Mouse (Mus musculus): ENCODE measurements around the gene Parp11. TPM values are rescaled to one million over a fixed set of nuclear protein-coding genes. Genes with fewer than 3 reads are reported as not detected.

The Parp11 gene
- 80.6 and 82.1 TPM in 2 replicates for polyA plus RNA-seq (2015; fragmentation: Nextera tagmentation; extraction: Ambion mirVana)

DNA sequence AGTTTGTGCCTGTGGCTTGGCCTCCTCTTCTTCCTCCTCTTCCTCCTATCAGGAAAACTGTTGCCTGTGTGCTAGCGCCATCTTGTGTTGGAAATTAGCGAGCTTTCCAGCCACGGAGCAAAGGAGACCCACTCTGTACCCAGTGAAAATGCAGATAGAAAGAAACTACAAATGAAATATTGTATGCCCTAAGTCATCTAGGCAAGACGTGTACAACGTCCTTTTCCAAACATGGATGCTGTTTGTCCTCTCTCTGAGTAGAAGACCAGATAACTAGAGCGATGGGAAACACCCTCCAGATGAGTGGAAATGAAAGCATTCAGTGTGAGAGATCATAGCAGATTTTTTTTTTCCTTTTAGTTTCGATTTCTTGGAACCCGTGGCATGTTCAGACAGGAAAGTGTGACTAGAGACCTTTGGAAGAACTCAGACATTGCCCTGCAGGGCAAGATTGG, at the start of gene Parp11:
Gene Parp11, plus strand, starts transcription at position 405 of the 455 bp plus-strand sequence.
- peak; percentile 29; the same call in 1 of the 2 replicates for ATAC-seq (ENCODE audit: low FRiP score)
- no peak within 1 kb of the TSS for H3K4me2 ChIP-seq
- WGBS: 24% methylated on average over 8 of the region's 8 CpGs

DNA sequence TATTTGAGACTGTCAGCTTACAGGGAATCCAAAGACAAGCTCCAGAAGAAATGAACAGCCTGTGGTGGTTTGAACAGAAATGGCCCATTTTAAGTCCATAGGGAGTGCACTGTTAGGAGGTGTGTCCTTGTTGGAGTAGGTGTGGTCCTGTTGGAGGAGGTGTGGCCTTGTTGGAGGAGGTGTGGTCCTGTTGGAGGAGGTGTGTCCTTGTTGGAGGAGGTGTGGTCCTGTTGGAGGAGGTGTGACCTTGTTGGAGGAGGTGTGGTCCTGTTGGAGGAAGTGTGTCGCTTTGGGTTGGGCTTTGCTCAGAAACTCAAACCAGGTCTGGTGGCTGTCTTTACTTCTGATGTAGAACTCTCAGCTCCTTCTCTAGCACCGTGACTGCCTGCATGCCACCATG, 48.6 kb upstream of the Parp11 start:
- H3K4me1 ChIP-seq (replicated peaks): peaks cover 12% of the 10 kb centered on the region
- H3K27me3 ChIP-seq: no peaks in the 10 kb centered on the region
- ATAC-seq (ENCODE audit: low FRiP score): no peak
- H3K36me3 ChIP-seq: no peaks in the 10 kb centered on the region
- H3K4me2 ChIP-seq: no peak overlapping the region
- whole genome bisulfite sequencing: 68% methylated on average over 2 of the region's 2 CpGs
- no peak overlapping the region for H3K4me3 ChIP-seq
- H3K9me3 ChIP-seq: no peaks in the 10 kb centered on the region
- no peak overlapping the region for H3K9ac ChIP-seq
- no peak overlapping the region for H3K27ac ChIP-seq

More for the DNA sequence above, at the start of gene Parp11:
- H3K9ac ChIP-seq: no peak within 1 kb of the TSS
- H3K27me3 ChIP-seq: peaks cover 14% of the 10 kb centered on the region; the same call in 1 of the 2 replicates
- H3K27ac ChIP-seq: no peak within 1 kb of the TSS
- H3K4me3 ChIP-seq: no peak within 1 kb of the TSS
- H3K36me3 ChIP-seq: no peaks in the 10 kb centered on the region
- H3K9me3 ChIP-seq: no peaks in the 10 kb centered on the region
- H3K4me1 ChIP-seq (replicated peaks): peaks cover 17% of the 10 kb centered on the region

DNA sequence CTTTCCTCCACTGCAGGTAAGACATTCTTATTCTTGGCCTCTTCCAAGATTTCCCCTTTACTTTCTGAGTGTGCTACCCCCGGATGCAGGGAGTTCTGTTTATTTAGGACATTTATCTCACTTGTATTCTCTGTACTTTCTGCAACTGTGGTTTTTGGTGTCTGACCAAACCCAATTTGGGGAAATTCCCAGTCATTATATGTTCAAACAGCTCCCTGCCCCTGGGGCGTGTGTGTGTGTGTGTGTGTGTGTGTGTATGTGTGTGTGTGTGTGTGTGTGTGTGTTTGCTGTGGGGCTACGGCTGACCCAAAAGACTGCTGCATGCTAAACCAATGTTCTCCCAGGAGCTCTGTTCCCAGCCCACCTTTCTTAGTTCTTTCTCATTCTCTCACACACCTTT, 45.2 kb upstream of the Parp11 start:
- Histone ChIP-seq H3K4me3 (no peak overlapping the region), H3K27ac (no peak overlapping the region), H3K4me1 (replicated peaks) (peaks cover 23% of the 10 kb centered on the region; the same call in 1 of the 2 replicates), H3K9me3 (no peaks in the 10 kb centered on the region), H3K4me2 (no peak overlapping the region), H3K36me3 (no peaks in the 10 kb centered on the region), H3K9ac (no peak overlapping the region), H3K27me3 (no peaks in the 10 kb centered on the region)
- WGBS: 75% methylated on average over 3 of the region's 3 CpGs
- ATAC-seq (ENCODE audit: low FRiP score): no peak

DNA sequence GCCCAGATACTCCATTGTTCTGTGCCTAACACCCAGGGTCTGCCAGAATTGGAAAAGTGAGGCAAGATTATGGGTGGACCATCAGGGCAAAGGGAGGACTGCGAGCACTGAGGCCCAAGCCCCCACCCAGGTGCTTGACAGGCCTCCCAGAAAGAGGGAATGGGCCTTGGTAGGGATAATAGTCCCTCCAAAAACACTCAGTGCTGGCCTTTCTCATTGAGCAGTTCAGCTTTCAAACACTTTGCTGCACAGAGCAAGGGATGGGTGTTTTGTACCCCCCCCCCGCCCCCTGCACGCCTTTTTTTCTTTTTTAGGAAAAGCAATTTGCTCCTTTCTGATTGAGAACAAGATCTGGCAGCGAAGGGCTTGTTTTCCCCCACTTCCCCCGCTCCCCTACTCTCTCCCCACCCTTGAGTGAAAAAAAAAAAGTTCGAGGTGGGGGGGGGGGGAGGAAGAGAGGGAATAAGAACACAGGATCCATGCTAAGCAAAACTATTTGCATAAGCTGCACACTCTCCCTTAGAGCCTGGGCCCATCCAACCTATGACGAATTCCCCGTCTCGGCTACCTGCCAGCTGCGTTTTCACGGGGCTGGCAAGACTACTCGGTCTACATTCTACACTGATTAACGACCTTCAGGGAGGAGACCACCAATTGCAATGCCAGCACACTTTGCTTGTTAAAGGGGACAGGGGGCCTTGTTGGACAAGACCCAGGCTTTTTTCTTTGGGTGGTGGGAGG, 42.4 kb upstream of the Parp11 start:
- Histone ChIP-seq H3K4me2 (no peak overlapping the region), H3K4me3 (no peak overlapping the region), H3K9ac (no peak overlapping the region), H3K27me3 (0 out of 2 replicates have a peak, but pooled peaks cover 5% of the 10 kb centered on the region), H3K9me3 (no peaks in the 10 kb centered on the region), H3K36me3 (no peaks in the 10 kb centered on the region), H3K27ac (no peak overlapping the region), H3K4me1 (replicated peaks) (peaks cover 27% of the 10 kb centered on the region)
- ATAC-seq (ENCODE audit: low FRiP score): peak; percentile 91
- WGBS: 23% methylated on average over 13 of the region's 13 CpGs

DNA sequence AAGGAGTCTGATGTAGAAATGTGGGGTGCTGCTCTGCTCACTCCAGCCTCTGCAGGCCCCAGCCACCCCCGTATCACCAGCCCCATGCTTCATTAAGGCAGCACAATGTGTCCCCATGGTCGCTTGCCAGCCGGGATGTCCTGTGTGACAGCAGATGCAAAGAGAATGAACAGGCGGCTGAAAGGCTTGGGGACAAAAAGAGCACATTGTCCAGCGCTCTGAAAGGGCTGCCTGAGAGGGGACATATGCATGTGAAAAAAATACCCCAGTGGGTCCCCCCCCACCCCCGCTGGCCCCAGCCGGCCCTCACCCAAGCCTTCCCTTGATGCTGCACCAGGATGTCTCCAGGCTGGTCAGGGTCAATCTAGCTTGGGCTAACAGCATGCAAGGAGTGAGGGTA, 41.0 kb upstream of the Parp11 start:
- Histone ChIP-seq H3K27ac (no peak overlapping the region), H3K4me1 (replicated peaks) (peaks cover 27% of the 10 kb centered on the region), H3K4me2 (no peak overlapping the region), H3K9ac (no peak overlapping the region), H3K4me3 (no peak overlapping the region), H3K27me3 (0 out of 2 replicates have a peak, but pooled peaks cover 6% of the 10 kb centered on the region), H3K9me3 (no peaks in the 10 kb centered on the region), H3K36me3 (no peaks in the 10 kb centered on the region)
- peak; percentile 44; the same call in 1 of the 2 replicates for ATAC-seq (ENCODE audit: low FRiP score)
- WGBS: 14% methylated on average over 7 of the region's 7 CpGs

DNA sequence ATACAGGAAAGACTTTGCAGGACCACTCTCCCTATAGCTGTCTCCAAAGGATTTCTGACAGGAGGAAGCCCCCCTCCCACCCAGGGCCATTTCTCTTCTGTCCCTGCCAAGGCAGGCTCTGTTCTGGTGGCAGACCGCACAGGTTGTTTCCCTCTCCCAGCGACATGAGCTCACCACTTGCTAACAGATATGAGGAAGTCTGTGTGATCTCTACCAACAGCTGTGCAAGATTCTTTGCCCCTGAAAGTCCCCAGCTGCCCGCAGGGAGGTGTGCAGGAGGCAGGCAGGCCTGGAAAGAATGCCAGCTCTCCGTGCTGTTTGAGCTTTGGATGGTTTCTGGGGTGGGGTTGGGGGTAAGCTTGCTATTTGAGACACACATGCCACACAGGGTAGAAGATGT, 38.9 kb upstream of the Parp11 start:
- 20% methylated on average over 4 of the region's 4 CpGs for WGBS
- Histone ChIP-seq H3K27me3 (0 out of 2 replicates have a peak, but pooled peaks cover 8% of the 10 kb centered on the region), H3K36me3 (no peaks in the 10 kb centered on the region), H3K4me1 (replicated peaks) (peaks cover 27% of the 10 kb centered on the region), H3K9ac (no peak overlapping the region), H3K4me2 (no peak overlapping the region), H3K27ac (no peak overlapping the region), H3K4me3 (no peak overlapping the region), H3K9me3 (no peaks in the 10 kb centered on the region)
- no peak for ATAC-seq (ENCODE audit: low FRiP score)

DNA sequence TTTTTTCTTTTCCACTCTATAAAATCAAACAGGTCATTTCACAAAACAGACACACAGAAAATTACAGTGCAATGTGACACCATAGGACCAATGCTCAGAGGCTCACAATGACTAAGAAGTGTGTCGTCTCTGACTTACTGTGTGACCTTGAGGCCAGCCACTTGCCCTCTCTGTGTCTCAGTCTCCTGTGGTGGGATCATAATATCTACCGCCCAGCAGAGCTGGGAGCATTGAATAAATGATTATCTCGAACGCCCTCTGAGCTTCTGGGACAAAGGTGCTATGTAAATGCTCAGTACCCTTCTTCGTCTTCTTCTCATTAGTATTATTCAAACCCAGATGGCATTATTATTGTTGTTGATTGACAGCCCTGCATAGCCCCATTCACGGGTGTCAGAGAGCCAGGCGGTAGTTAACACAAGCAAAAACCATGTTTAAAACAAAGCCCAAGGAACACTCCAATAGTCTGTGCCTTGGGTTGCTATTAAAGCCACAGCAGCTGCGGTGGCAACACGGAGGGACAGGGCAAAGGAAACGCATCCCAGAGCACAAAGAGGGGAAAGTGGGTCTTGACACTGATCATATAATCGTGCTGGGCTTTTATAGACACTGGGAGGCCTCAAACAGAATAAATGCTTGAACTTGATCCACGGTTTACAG, 29.0 kb upstream of the Parp11 start:
- 0 out of 2 replicates have a peak, but pooled peaks cover 7% of the 10 kb centered on the region for H3K27me3 ChIP-seq
- no peak overlapping the region for H3K4me3 ChIP-seq
- no peaks in the 10 kb centered on the region for H3K36me3 ChIP-seq
- H3K4me1 ChIP-seq (replicated peaks): peaks cover 10% of the 10 kb centered on the region; the same call in 1 of the 2 replicates
- no peak overlapping the region for H3K9ac ChIP-seq
- no peak overlapping the region for H3K27ac ChIP-seq
- H3K4me2 ChIP-seq: no peak overlapping the region
- H3K9me3 ChIP-seq: no peaks in the 10 kb centered on the region
- 20% methylated on average over 12 of the region's 12 CpGs for WGBS
- no peak for ATAC-seq (ENCODE audit: low FRiP score)

DNA sequence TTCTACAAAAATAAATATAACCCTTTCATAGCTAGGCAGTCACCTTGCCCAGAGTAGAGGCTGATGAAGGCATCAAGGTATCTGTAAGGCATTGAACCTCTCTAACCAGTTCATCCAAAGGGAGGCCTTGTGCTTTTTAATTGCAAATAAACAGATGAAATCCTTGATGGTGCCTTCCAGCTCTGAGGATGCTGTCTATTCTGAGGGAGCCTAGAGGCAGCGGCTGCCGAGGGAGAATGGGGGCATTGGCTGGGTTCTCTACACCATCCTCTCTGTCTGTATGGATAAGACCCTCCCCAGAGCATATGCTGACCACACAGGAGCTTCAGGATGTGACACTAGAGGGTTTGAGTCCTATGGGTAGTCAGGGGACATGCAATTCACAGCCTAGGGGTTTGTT, 28.3 kb upstream of the Parp11 start:
- WGBS: 66% methylated on average over 2 of the region's 2 CpGs
- no peak overlapping the region for H3K27ac ChIP-seq

DNA sequence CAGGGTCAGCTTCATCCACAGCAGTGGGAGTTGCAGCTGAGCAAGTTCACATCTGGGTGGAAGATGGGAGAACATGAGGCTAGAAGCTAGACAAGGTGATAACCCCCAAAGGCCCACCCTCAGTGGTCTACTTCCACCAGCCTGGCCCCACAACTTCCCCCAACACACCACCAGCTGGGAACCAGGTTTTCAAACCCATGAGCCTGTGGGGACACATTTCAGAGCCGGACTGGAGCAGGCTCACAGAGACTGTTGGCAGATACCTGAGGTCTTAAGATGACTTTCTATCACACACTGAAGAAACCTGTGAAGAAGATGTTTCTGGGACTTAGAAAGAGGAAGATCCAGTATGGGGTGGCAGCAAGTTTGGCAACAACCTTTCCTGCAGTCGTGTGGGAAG, 26.5 kb upstream of the Parp11 start:
- no peak overlapping the region for H3K9ac ChIP-seq
- no peak for ATAC-seq (ENCODE audit: low FRiP score)
- peaks cover 10% of the 10 kb centered on the region; the same call in 1 of the 2 replicates for H3K4me1 ChIP-seq (replicated peaks)
- H3K9me3 ChIP-seq: no peaks in the 10 kb centered on the region
- no peak overlapping the region for H3K27ac ChIP-seq
- no peaks in the 10 kb centered on the region for H3K27me3 ChIP-seq
- H3K36me3 ChIP-seq: no peaks in the 10 kb centered on the region
- WGBS: 78% methylated on average over 2 of the region's 2 CpGs
- H3K4me3 ChIP-seq: no peak overlapping the region
- no peak overlapping the region for H3K4me2 ChIP-seq

More for the DNA sequence above, 28.3 kb upstream of the Parp11 start:
- Histone ChIP-seq H3K4me3 (no peak overlapping the region), H3K9ac (no peak overlapping the region), H3K36me3 (no peaks in the 10 kb centered on the region), H3K27me3 (0 out of 2 replicates have a peak, but pooled peaks cover 6% of the 10 kb centered on the region), H3K4me1 (replicated peaks) (peaks cover 10% of the 10 kb centered on the region; the same call in 1 of the 2 replicates), H3K4me2 (no peak overlapping the region), H3K9me3 (no peaks in the 10 kb centered on the region)
- ATAC-seq (ENCODE audit: low FRiP score): no peak

DNA sequence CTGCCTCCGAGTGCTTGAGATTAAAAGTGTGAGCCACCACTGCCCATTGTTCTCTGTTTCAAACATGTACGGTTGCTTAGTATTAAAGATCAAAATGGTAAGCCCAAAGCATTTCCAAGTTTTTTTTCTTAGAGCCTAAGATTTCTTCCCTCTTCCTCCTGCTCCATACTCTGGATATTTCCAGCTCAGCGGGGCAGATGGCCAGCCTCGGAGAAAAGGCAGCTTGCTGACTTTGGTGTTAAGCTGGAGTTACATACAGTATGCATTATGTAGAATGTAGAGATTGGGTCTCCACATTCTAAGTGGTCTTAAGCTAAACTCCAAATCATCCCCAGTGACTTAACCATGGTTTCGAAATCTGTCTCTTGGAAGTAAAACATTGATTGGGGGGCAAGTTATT, 21.5 kb upstream of the Parp11 start:
- no peak overlapping the region for H3K27ac ChIP-seq
- H3K36me3 ChIP-seq: no peaks in the 10 kb centered on the region
- H3K27me3 ChIP-seq: no peaks in the 10 kb centered on the region
- H3K9me3 ChIP-seq: no peaks in the 10 kb centered on the region
- no peak overlapping the region for H3K4me2 ChIP-seq
- H3K4me3 ChIP-seq: no peak overlapping the region
- ATAC-seq (ENCODE audit: low FRiP score): no peak
- no peaks in the 10 kb centered on the region for H3K4me1 ChIP-seq (replicated peaks)
- 81% methylated on average over 5 of the region's 5 CpGs for WGBS
- no peak overlapping the region for H3K9ac ChIP-seq

DNA sequence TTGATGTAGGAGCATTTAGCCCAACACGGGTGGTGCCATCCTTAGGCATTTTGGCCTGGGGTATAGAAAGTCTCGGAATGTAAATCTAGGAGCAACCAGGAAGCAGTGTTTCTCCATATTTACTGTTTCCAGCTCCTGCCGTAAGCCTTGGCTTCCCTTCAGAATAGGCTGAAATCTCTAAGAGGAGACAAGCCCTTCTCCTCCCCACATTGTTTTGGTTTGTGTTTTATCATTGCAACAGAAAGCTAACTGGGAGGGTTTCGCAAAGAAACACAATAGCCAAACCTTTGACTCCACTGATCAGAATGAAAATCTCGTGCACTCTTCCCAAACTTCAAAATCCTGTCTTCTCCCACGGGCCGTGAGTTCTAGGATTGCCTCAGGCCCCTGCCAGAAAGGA, 15.9 kb upstream of the Parp11 start:
- Histone ChIP-seq H3K9me3 (peaks cover 2% of the 10 kb centered on the region; the same call in 1 of the 2 replicates), H3K4me1 (replicated peaks) (no peaks in the 10 kb centered on the region), H3K9ac (no peak overlapping the region), H3K36me3 (no peaks in the 10 kb centered on the region), H3K4me3 (no peak overlapping the region), H3K4me2 (no peak overlapping the region), H3K27ac (no peak overlapping the region), H3K27me3 (no peaks in the 10 kb centered on the region)
- ATAC-seq (ENCODE audit: low FRiP score): no peak
- 85% methylated on average over 7 of the region's 7 CpGs for WGBS

DNA sequence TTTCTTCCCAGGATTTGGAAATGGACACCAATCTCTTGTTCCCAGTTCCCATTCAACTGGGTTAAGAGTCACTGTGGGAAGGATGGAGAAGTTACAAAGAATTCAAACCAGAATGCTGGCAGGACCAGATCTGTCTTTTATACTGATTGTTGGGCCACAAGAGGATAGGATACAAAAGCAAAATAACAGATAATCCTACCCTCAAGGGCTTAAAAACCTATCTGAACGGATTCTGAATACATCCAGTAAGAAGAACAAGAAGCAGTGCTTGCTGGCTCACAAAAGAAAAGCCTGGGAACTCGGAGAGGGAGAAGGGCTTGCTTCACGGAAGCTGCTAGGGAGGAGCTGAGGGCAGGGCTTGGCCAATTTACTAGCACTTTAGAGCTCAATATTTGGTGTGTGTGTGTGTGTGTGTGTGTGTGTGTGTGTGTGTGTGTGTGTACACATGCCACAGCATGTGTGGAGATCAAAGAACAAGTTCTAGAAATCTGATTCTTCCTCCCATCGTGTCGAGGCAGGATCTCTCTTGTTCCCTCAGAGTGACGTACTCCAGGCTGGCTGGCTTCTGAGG, 15.4 kb upstream of the Parp11 start:
- no peak overlapping the region for H3K4me3 ChIP-seq
- no peaks in the 10 kb centered on the region for H3K36me3 ChIP-seq
- no peaks in the 10 kb centered on the region for H3K27me3 ChIP-seq
- no peak overlapping the region for H3K27ac ChIP-seq
- peaks cover 2% of the 10 kb centered on the region; the same call in 1 of the 2 replicates for H3K9me3 ChIP-seq
- no peak overlapping the region for H3K4me2 ChIP-seq
- no peaks in the 10 kb centered on the region for H3K4me1 ChIP-seq (replicated peaks)
- ATAC-seq (ENCODE audit: low FRiP score): no peak
- no peak overlapping the region for H3K9ac ChIP-seq
- WGBS: 58% methylated on average over 6 of the region's 6 CpGs

Measured in hindbrain, embryonic 13.5 days (tissue).